Mouse (Mus musculus) kidney, embryonic 16.5 days (tissue): ENCODE results near the gene Casp7. TPM values are rescaled to one million over a fixed set of nuclear protein-coding genes. Genes with fewer than 3 reads are reported as not detected.

Experiments used
- ATAC-seq: fragments of 200-750 bp; cut with Nextera tagmentation; 2 replicates; pipeline ENCODE4 v1.8.0; 2017; ENCODE audit warnings: moderate TSS enrichment; ENCODE audit not compliant: low FRiP score, low TSS enrichment
- H3K27ac ChIP-seq: fragments of 300-500 bp; sonication (generic); 2 replicates; pipeline ENCODE4 v1.5.1; 2014; ENCODE audit warnings: low read length
- H3K27me3 ChIP-seq: fragments of 300-500 bp; sonication (generic); 2 replicates; pipeline ENCODE4 v1.6.1; 2014; ENCODE audit warnings: low read length, control low read depth, mixed read lengths; ENCODE audit not compliant: insufficient read depth
- H3K36me3 ChIP-seq: fragments of 300-500 bp; sonication (generic); 2 replicates; pipeline ENCODE4 v1.6.1; 2014; ENCODE audit warnings: low read length, control low read depth, mixed read lengths; ENCODE audit not compliant: insufficient read depth
- H3K4me1 ChIP-seq: fragments of 300-500 bp; sonication (generic); 2 replicates; pipeline ENCODE4 v1.6.1; 2014; ENCODE audit warnings: low read length, control low read depth, mixed read lengths; ENCODE audit not compliant: insufficient read depth
- H3K4me2 ChIP-seq: fragments of 300-500 bp; sonication (generic); replicated peaks from 2 replicates; pipeline ENCODE4 v1.6.1; 2014; ENCODE audit warnings: low read depth, low read length
- H3K4me3 ChIP-seq: fragments of 300-500 bp; sonication (generic); 2 replicates; pipeline ENCODE4 v1.5.1; 2014; ENCODE audit warnings: mild to moderate bottlenecking, low read length
- H3K9ac ChIP-seq: fragments of 300-500 bp; sonication (generic); replicated peaks from 2 replicates; pipeline ENCODE4 v1.6.1; 2014; ENCODE audit warnings: low read length
- H3K9me3 ChIP-seq: fragments of 300-500 bp; sonication (generic); 2 replicates; pipeline ENCODE4 v1.6.1; 2016; ENCODE audit warnings: low read length, control low read depth
- WGBS: fragments of 180-500 bp; shearing (Covaris S2); extraction: QIAGEN DNeasy Blood & Tissue Kit; methylation state at CpG from one replicate; pipeline ENCODE4 v1.1.7; 2014; 5-methylcytosine and 5-hydroxymethylcytosine counted together
- polyA plus RNA-seq: library from polyadenylated mRNA; unstranded; fragments of >200 nt; fragmentation: Nextera tagmentation; extraction: Ambion mirVana; gene quantifications from 2 replicates; pipeline ENCODE4 v1.2.1, GENCODE M21; 2015

Casp7 gene
- polyA plus RNA-seq, 1 experiment from 2014 or later: 26.6 TPM

DNA sequence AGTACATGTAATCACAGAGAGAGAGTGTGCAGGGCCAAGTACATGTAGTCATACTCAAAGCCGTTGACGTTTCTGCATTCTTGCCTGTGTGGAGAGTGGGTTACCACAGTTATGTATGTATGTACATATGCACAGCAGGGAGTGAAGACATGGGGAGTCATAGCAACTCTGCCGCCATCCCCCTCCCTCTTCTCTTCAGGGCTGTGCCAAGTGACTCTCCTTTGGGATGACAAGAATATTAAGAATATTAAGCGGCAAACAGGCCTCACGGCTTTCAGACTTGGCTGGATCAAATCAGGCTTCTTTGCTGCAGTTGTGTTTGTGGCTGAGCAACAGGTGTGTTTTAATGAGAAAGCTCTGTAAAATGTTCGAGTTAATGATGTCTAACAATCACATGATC is 92.7 kb downstream of the Casp7 start:
- Histone ChIP-seq H3K9ac (no peak overlapping the region), H3K4me1 (peaks cover 12% of the 10 kb centered on the region), H3K4me2 (no peak overlapping the region), H3K4me3 (no peak overlapping the region), H3K27me3 (no peaks in the 10 kb centered on the region), H3K9me3 (no peaks in the 10 kb centered on the region), H3K27ac (no peak overlapping the region), H3K36me3 (no peaks in the 10 kb centered on the region)
- ATAC-seq: no peak
- 73% methylated on average over 6 of the region's 6 CpGs for WGBS

Other genes with a start within 250 kb of the Casp7 start
- 46.3 and 50.5 TPM in 2 replicates for gene Habp2, start 110.0 kb upstream of the Casp7 start, polyA plus RNA-seq
- gene Nrap, start 7.1 kb upstream of the Casp7 start, polyA plus RNA-seq: 0.36 and 0.37 TPM in 2 replicates
- 0.77 and 0.90 TPM in 2 replicates for gene Plekhs1, start 64.5 kb downstream of the Casp7 start, polyA plus RNA-seq
- gene Dclre1a, start 151.1 kb downstream of the Casp7 start, polyA plus RNA-seq: 14.8 and 18.6 TPM in 2 replicates
- gene Nhlrc2, start 151.1 kb downstream of the Casp7 start, polyA plus RNA-seq: 16.0 and 16.1 TPM in 2 replicates